Comparison of ENCODE assay signal across 11 mouse cellular contexts in genomic region chr2:26921784-26922183, GRCm38 (mm10). TPM values are rescaled to one million over a fixed set of nuclear protein-coding genes. Genes with fewer than 3 reads are reported as not detected.
DNase-seq lines count a peak whose midpoint lies in the region; ATAC-seq and TF ChIP-seq lines count a peak whose summit lies in the region.
"Had no signal": no experiment of that assay in that cellular context is flagged by ENCODE, and none has a peak within 500 bp of the region (broad histone marks: within the 10 kb centered on the region; RNA-seq: fewer than 3 reads in every experiment).

No protein-coding gene starts in this region.

- ATAC-seq in lung, embryonic 16.5 days (ENCODE audit: low read depth), result peak; percentile 41; the same call in 1 of the 2 replicates
- ATAC-seq in stomach, embryonic 15.5 days (ENCODE audit: insufficient read depth, low FRiP score, low read depth), result peak; percentile 66; the same call in 1 of the 2 replicates

- no peak for TF ChIP-seq CTCF in lung, adult 2 months (IDR thresholded peaks at IDR 0.05; ENCODE audit: insufficient read depth, low read length)

- WGBS in heart, embryonic 10.5 days, result 74% methylated on average over 9 of the region's 9 CpGs
- WGBS in lung, embryonic 16.5 days, result 38% methylated on average over 9 of the region's 9 CpGs
- 47% methylated on average over 9 of the region's 9 CpGs for WGBS in lung, adult 2 months
- 64% methylated on average over 9 of the region's 9 CpGs for WGBS in stomach, embryonic 15.5 days

- H3K27me3 ChIP-seq in heart, embryonic 10.5 days (ENCODE audit: insufficient read depth, poor library complexity, severe bottlenecking), result no peaks in the 10 kb centered on the region
- H3K27me3 ChIP-seq in lung, embryonic 16.5 days (ENCODE audit: control insufficient read depth, insufficient read depth, low read depth, low read length), result no peaks in the 10 kb centered on the region
- no peaks in the 10 kb centered on the region for H3K27me3 ChIP-seq in stomach, embryonic 15.5 days (replicated peaks)
- H3K27me3 ChIP-seq: limb, embryonic 12.5 days had no signal

- DNase-seq in heart, postnatal 10 days, result peak; percentile 54 to 60
- DNase-seq in heart, embryonic 10.5 days (ENCODE audit: low spot score), result no peak
- no peak for DNase-seq in lung, adult 2 months
- DNase-seq in adrenal gland, postnatal 14 days, result peak; percentile 83
- DNase-seq in c-Kit-positive CD71-positive TER-119-positive erythroid progenitor cells, embryonic 14.5 days (ENCODE audit: low spot score), result no peak
- DNase-seq: midbrain, embryonic 14.5 days had no signal

- intact Hi-C loops in heart, postnatal 10 days (cut with DNase I), result no loop called here

- TF ChIP-seq POLR2A in lung, adult 2 months (IDR thresholded peaks at IDR 0.05; ENCODE audit: borderline replicate concordance, extremely low read depth, low read depth, low read length), result no peak

- no peak overlapping the region for H3K27ac ChIP-seq in heart, embryonic 10.5 days
- no peak overlapping the region for H3K27ac ChIP-seq in lung, embryonic 16.5 days (ENCODE audit: low read length)
- H3K27ac ChIP-seq in stomach, embryonic 15.5 days, result no peak overlapping the region
- H3K27ac ChIP-seq: heart, adult 2 months; limb, embryonic 12.5 days; macrophage had no signal

- no peaks in the 10 kb centered on the region for H3K9me3 ChIP-seq in heart, embryonic 10.5 days
- H3K9me3 ChIP-seq in lung, embryonic 16.5 days (ENCODE audit: control insufficient read depth, low read length), result no peaks in the 10 kb centered on the region
- no peaks in the 10 kb centered on the region for H3K9me3 ChIP-seq in stomach, embryonic 15.5 days
- H3K9me3 ChIP-seq: limb, embryonic 12.5 days had no signal

- peaks cover 91% of the 10 kb centered on the region for H3K36me3 ChIP-seq in heart, embryonic 10.5 days
- peaks cover 64% of the 10 kb centered on the region for H3K36me3 ChIP-seq in lung, embryonic 16.5 days (ENCODE audit: control insufficient read depth, insufficient read depth, low read length)
- peaks cover 79% of the 10 kb centered on the region for H3K36me3 ChIP-seq in stomach, embryonic 15.5 days

- no peak overlapping the region for H3K4me2 ChIP-seq in lung, embryonic 16.5 days (ENCODE audit: low read depth, low read length)
- H3K4me2 ChIP-seq in stomach, embryonic 15.5 days, result no peak overlapping the region
- H3K4me2 ChIP-seq: limb, embryonic 12.5 days had no signal

- H3K4me1 ChIP-seq in heart, embryonic 10.5 days, result peaks cover 15% of the 10 kb centered on the region
- H3K4me1 ChIP-seq in lung, embryonic 16.5 days (replicated peaks; ENCODE audit: control insufficient read depth, insufficient read depth, low read length), result peaks cover 13% of the 10 kb centered on the region
- H3K4me1 ChIP-seq in lung, adult 2 months (ENCODE audit: control insufficient read depth, insufficient read depth, low read length), result peaks cover 6% of the 10 kb centered on the region; the same call in 1 of the 2 replicates
- H3K4me1 ChIP-seq in stomach, embryonic 15.5 days, result peaks cover 13% of the 10 kb centered on the region

- no peak overlapping the region for H3K4me3 ChIP-seq in heart, embryonic 10.5 days
- no peak overlapping the region for H3K4me3 ChIP-seq in lung, embryonic 16.5 days (ENCODE audit: low read length)
- H3K4me3 ChIP-seq in lung, adult 2 months (replicated peaks; ENCODE audit: extremely low read depth, low read depth, low read length), result no peak overlapping the region
- no peak overlapping the region for H3K4me3 ChIP-seq in stomach, embryonic 15.5 days (replicated peaks)
- H3K4me3 ChIP-seq: heart, adult 2 months; limb, embryonic 12.5 days had no signal

- H3K9ac ChIP-seq in lung, embryonic 16.5 days (ENCODE audit: low read length), result no peak overlapping the region
- no peak overlapping the region for H3K9ac ChIP-seq in stomach, embryonic 15.5 days
- H3K9ac ChIP-seq: limb, embryonic 12.5 days had no signal

RNA-seq across cellular contexts. Expression of gene Surf1, which starts 5.5 kb away (rescaled TPM):
- total RNA-seq in heart, postnatal 10 days (2021), result 10 to 100 TPM; 48.0 to 54.1 TPM
- polyA plus RNA-seq in heart, embryonic 10.5 days (2016; fragmentation: Nextera tagmentation; extraction: Ambion mirVana), result 40.9 and 45.6 TPM in 2 replicates
- polyA plus RNA-seq in lung, embryonic 16.5 days (2015; fragmentation: Nextera tagmentation; extraction: Ambion mirVana), result 51.9 and 57.3 TPM in 2 replicates
- 65.5 and 68.0 TPM in 2 replicates for polyA plus RNA-seq in lung, adult 2 months (2012; rRNA removed)
- total RNA-seq in adrenal gland, postnatal 14 days (2021), result 81.6 and 84.1 TPM in 2 replicates
- polyA plus RNA-seq in stomach, embryonic 15.5 days (2015; fragmentation: Nextera tagmentation; extraction: Ambion mirVana), result 62.1 and 65.7 TPM in 2 replicates

RNA-seq across cellular contexts. Expression of gene Surf2, which starts 5.6 kb away (rescaled TPM):
- 10 to 100 TPM; 15.9 TPM for total RNA-seq in heart, postnatal 10 days (2021)
- 39.9 and 45.7 TPM in 2 replicates for polyA plus RNA-seq in heart, embryonic 10.5 days (2016; fragmentation: Nextera tagmentation; extraction: Ambion mirVana)
- polyA plus RNA-seq in lung, embryonic 16.5 days (2015; fragmentation: Nextera tagmentation; extraction: Ambion mirVana), result 33.0 and 34.6 TPM in 2 replicates
- polyA plus RNA-seq in lung, adult 2 months (2012; rRNA removed), result 18.0 and 21.0 TPM in 2 replicates
- 33.0 and 35.2 TPM in 2 replicates for total RNA-seq in adrenal gland, postnatal 14 days (2021)
- polyA plus RNA-seq in stomach, embryonic 15.5 days (2015; fragmentation: Nextera tagmentation; extraction: Ambion mirVana), result 40.4 and 40.8 TPM in 2 replicates

RNA-seq across cellular contexts. Expression of gene Rpl7a, which starts 11.2 kb away (rescaled TPM):
- total RNA-seq in heart, postnatal 10 days (2021), result 100 to 1,000 TPM; 364 to 371 TPM
- 425 and 513 TPM in 2 replicates for polyA plus RNA-seq in heart, embryonic 10.5 days (2016; fragmentation: Nextera tagmentation; extraction: Ambion mirVana)
- polyA plus RNA-seq in lung, embryonic 16.5 days (2015; fragmentation: Nextera tagmentation; extraction: Ambion mirVana), result 578 and 617 TPM in 2 replicates
- polyA plus RNA-seq in lung, adult 2 months (2012; rRNA removed), result 348 and 458 TPM in 2 replicates
- 490 and 536 TPM in 2 replicates for total RNA-seq in adrenal gland, postnatal 14 days (2021)
- 494 and 609 TPM in 2 replicates for polyA plus RNA-seq in stomach, embryonic 15.5 days (2015; fragmentation: Nextera tagmentation; extraction: Ambion mirVana)

RNA-seq across cellular contexts. Expression of gene Med22, which starts 11.3 kb away (rescaled TPM):
- 10 to 100 TPM; 29.3 to 37.7 TPM for total RNA-seq in heart, postnatal 10 days (2021)
- 40.7 and 55.0 TPM in 2 replicates for polyA plus RNA-seq in heart, embryonic 10.5 days (2016; fragmentation: Nextera tagmentation; extraction: Ambion mirVana)
- 48.5 and 49.1 TPM in 2 replicates for polyA plus RNA-seq in lung, embryonic 16.5 days (2015; fragmentation: Nextera tagmentation; extraction: Ambion mirVana)
- polyA plus RNA-seq in lung, adult 2 months (2012; rRNA removed), result 27.6 and 30.9 TPM in 2 replicates
- total RNA-seq in adrenal gland, postnatal 14 days (2021), result 42.8 and 50.4 TPM in 2 replicates
- polyA plus RNA-seq in stomach, embryonic 15.5 days (2015; fragmentation: Nextera tagmentation; extraction: Ambion mirVana), result 40.3 and 45.7 TPM in 2 replicates

RNA-seq across cellular contexts. Expression of gene Surf4, which starts 11.9 kb away (rescaled TPM):
- 100 to 1,000 TPM; 103 TPM for total RNA-seq in heart, postnatal 10 days (2021)
- polyA plus RNA-seq in heart, embryonic 10.5 days (2016; fragmentation: Nextera tagmentation; extraction: Ambion mirVana), result 229 and 242 TPM in 2 replicates
- polyA plus RNA-seq in lung, embryonic 16.5 days (2015; fragmentation: Nextera tagmentation; extraction: Ambion mirVana), result 209 and 215 TPM in 2 replicates
- 214 and 250 TPM in 2 replicates for polyA plus RNA-seq in lung, adult 2 months (2012; rRNA removed)
- total RNA-seq in adrenal gland, postnatal 14 days (2021), result 142 and 147 TPM in 2 replicates
- polyA plus RNA-seq in stomach, embryonic 15.5 days (2015; fragmentation: Nextera tagmentation; extraction: Ambion mirVana), result 212 and 245 TPM in 2 replicates

Comparison
In these comparisons a context has a peak if more than half of its experiments do, and no peak if none do; other contexts are left out.
1. DNase-seq: peak in heart, postnatal 10 days (2 of 2) and adrenal gland, postnatal 14 days (single experiment); none in heart, embryonic 10.5 days (single experiment), lung, adult 2 months (single experiment) and c-Kit-positive CD71-positive TER-119-positive erythroid progenitor cells, embryonic 14.5 days (single experiment).